Mouse (Mus musculus) heart, postnatal 36 days (tissue): ENCODE data around the gene Prrt1. TPM values are rescaled to one million over a fixed set of nuclear protein-coding genes. Genes with fewer than 3 reads are reported as not detected.

ENCODE experiments used
- DNase-seq, 2 experiments: peaks; one replicate each; pipeline ENCODE4 v3.0.0; 2021 to 2022
- intact Hi-C: fragments of 180-260 bp; cut with DNase I; formaldehyde crosslinking; loops from one replicate; pipeline ENCODE4 v1.15.1; 2025
- total RNA-seq, 2 experiments: library from RNA; stranded (reverse); gene quantifications; 2 replicates each; pipeline ENCODE4 v1.2.3; 2021

Prrt1 gene
- total RNA-seq, 2 experiments from 2014 or later, result 1.4 to 1.7 TPM

DNA sequence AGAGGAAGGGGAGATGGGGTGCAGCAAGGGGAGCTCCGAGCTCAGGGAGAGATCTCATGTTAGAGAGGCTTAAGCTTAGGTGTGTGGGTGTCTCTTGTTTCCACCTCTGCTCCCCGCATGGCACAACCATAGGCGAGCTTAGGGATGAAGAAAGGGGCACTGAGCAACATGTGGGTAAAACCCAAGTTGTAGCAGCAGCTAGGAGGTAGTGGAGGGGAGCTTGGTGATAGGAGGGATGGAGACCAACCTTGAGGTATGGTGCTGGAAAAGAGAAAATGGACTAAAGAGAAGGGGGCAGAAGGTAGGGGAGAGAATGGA, 30.5 kb downstream of the Prrt1 start:
- intact Hi-C loops, result loop anchor here (5.0 kb wide), 1 partner anchor 177 kb away; the partner anchor contains the start of genes Dxo and Stk19
- no peak for DNase-seq

DNA sequence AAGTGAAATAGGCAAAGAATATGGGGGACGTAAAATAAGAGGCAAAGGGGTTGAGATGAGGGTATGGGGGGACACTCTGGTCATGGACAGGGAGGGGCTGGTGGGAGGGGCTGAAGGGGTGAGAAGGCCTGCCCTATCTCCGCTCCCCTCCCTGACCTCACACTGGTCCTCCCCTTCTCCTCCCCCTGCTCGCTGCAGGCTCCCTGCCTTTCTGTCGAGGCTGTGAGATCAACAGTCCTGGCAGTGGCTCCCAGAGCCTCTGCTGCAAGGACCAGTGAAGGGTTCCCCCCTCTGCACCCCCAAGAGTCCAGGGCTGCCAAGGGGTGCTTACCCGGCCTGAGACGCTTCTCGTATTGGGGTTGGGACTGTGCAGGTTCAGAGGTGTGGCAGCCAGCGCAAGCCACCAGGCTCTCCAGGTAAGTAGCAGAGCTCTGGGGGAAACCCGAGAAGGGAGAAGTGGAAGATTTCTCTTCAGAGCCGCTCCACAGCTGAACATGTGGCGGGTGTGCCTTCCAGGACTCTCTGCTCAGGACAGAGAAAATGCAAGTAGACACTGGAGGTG, 31.0 kb downstream of the Prrt1 start:
- intact Hi-C loops, result no loop called here

DNA sequence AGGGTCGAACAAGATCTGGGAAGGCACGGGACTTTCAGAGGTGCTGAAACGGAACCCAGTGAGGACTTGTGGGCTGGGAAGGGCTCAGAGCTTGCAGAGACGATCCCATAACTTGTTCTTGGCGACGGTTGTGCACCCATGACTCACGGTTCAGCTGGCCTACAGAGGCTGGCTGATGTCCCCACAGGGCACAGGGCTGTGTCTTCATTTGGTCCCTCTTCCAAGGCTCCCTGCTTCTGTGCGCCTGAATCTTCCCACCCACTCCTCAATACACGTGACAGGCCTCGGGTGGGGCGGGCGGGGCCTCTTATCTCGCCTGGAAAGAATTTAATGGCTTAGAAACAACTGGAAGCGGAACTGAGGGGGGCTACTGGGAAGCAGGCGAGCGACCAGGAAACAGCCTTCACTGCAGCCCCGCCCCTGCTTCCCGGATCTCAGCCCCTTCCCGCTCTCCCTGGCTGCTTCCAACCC, 31.8 kb downstream of the Prrt1 start:
- peak; percentile 68 to 75 for DNase-seq
- intact Hi-C loops, result no loop called here

More for the DNA sequence above, 31.0 kb downstream of the Prrt1 start:
- DNase-seq, result peak in 1 of 2 experiments; percentile 53

GRCm38 (mm10) chr17:34662468-34662867, 33.1 kb downstream of the Prrt1 start:
- intact Hi-C loops, result no loop called here
- DNase-seq, result no peak

DNA sequence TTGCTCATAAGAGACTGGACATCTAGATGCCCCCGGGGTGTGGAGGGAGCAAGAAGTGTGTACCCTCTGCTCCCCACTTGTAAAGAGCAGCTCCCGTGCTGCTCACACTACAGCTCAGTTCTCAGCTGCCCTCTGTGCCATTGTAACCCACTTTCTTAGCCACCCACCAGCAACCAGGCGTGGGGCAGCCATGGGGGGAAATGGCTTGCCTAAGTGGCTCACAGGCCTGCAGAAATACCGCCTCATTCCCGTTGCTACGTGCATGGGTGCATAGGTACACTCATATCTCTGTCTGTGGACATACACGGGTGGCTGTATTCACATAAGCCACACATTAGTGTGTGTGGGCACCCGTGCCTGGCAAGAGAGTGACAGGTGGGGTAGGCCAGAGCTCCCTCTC, 33.6 kb downstream of the Prrt1 start:
- no peak for DNase-seq
- intact Hi-C loops, result no loop called here

DNA sequence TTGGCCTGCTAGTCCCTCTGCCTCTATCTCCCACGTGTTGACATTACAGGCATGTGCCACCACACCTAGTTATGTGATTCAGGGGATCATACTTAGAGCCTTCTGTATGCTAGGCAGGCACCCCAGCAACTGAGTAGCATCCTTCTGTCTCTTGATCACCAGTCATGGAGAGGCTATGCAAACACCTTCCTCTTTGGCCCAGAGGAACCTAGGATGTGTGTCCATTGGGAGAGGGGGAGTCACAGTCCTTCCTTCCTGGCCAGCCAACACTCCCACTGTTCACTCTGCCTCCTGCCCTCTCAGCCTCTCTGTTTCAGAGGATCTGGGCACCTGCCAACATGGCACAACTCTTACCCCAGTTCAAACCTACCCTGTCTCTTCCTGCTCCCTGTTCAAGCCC, 34.2 kb downstream of the Prrt1 start:
- no peak for DNase-seq
- intact Hi-C loops, result no loop called here

- no peak for DNase-seq
- intact Hi-C loops, result no loop called here
Measured at GRCm38 (mm10) chr17:34664472-34664871, 35.1 kb downstream of the Prrt1 start.

DNA sequence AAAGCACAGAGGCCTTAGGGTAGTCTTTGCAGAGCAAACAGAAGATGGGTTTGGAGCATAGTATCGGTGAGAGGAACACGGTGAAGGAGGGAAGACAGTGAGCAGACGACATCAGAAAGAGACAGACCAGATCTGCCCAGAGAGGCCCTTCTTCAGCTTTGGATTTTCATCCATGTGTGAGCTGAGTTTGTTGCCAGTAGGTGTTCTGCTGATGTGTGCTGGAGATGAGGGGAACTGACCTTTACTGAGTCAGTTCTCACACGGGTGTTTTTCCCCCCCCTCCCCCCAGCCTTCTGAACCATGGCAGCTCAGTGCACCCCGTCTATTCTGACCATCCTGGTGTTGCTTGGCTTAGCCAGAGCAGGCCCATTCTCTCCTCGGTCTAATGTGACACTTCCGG, 40.9 kb downstream of the Prrt1 start, which contains the start of gene Tnxb:
Tnxb (plus strand) TSS at position 301 of the 400 bp plus-strand sequence.
- no peak for DNase-seq
- intact Hi-C loops, result no loop called here

DNA sequence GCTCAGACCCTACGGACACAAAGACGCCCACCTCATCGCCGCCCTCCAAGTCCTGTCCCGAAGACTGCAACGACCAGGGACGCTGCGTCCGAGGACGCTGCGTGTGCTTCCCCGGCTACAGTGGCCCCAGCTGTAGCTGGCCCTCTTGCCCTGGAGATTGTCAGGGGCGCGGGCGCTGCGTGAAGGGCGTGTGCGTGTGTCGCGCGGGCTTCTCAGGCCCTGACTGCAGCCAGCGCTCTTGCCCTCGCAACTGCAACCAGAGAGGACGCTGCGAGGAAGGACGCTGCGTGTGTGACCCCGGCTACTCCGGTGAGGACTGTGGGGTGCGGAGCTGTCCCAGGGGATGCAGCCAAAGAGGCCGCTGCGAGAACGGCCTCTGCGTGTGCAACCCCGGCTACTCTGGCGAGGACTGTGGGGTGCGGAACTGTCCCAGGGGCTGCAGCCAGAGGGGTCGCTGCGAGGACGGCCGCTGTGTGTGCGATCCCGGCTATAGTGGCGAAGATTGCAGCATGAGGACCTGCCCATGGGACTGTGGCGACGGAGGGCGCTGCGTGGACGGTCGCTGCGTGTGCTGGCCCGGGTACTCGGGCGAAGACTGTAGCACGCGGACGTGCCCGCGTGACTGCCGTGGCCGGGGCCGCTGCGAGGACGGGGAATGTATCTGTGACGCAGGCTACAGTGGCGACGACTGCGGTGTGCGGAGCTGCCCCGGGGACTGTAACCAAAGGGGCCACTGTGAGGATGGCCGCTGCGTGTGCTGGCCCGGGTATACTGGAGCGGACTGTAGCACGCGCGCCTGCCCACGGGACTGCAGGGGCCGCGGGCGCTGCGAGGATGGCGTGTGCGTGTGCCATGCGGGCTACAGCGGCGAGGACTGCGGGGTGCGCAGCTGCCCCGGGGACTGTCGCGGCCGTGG, 42.1 kb downstream of the Prrt1 start:
- DNase-seq, result no peak
- intact Hi-C loops, result no loop called here

- intact Hi-C loops, result no loop called here
Measured at GRCm38 (mm10) chr17:34672246-34672792, 43.0 kb downstream of the Prrt1 start.

DNA sequence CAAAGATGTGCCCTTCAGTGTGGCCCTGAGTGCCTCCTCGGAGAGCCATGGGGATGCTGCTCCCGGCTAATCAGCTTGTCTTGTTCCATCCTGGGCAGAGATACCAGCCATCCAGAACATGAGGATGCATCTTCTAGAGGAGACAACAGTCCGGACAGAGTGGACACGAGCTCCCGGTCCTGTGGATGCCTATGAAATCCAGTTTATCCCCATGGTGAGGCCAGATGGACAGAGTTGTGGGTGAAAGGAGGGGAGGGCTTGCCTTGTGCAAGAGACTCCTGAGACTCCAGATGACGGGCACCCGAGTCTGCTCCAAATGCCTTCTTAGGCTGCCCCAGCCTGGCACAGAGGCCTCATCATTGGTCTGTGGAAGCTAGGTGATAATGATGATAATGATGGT, 43.8 kb downstream of the Prrt1 start:
- intact Hi-C loops, result no loop called here
- no peak for DNase-seq

More at GRCm38 (mm10) chr17:34672246-34672792, 43.0 kb downstream of the Prrt1 start:
- no peak for DNase-seq

- intact Hi-C loops, result no loop called here
Measured at GRCm38 (mm10) chr17:34674524-34675204, 45.3 kb downstream of the Prrt1 start.

DNA sequence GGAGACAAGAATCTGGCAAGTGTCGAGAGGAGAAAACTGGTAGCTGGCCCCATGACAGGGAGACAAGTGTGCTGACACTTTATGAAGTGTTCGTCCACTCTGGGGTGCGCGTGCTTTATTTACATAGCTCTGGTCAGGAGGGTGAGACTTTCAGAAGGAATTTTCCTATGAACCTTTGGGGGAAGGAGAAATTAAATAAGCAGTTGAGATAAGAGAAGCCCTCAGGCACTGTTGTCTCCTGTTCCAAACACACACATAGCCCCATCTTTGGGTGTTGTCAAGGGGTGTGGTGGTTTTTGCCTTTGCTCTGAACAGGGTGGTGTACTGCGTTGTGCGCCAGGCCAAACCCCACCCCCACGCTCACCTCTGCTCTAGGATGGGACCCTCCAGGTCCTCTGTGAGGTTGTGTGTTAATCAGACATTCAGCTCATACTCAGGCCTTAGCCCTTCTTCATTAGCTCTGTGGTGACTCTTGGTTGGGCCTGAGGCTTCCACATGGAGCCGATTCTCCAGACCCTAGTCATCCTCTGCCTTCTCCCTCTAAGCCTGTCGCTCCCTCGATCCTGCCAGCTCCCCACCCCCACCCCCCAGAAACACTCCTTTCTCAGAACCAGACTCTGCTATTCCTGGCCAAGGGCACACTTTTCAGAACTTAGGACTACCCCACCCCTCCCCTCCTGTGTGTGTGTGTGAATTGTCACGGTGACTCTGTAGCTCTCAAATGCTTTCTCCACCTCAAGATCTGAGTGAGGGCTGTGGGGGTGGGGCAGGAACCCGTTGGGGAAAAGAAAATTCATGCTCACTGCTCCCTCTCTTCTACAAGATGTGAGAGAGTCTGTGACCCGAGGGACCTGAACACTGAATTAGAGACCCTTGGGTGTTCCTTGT, 46.1 kb downstream of the Prrt1 start:
- intact Hi-C loops, result no loop called here
- no peak for DNase-seq

More at GRCm38 (mm10) chr17:34674524-34675204, 45.3 kb downstream of the Prrt1 start:
- DNase-seq, result no peak

GRCm38 (mm10) chr17:34676093-34676460, 46.7 kb downstream of the Prrt1 start:
- DNase-seq, result no peak
- intact Hi-C loops, result no loop called here

GRCm38 (mm10) chr17:34676671-34677070, 47.3 kb downstream of the Prrt1 start:
- intact Hi-C loops, result no loop called here
- DNase-seq, result no peak

- intact Hi-C loops, result no loop called here
- no peak for DNase-seq
Measured at GRCm38 (mm10) chr17:34680191-34680590, 50.9 kb downstream of the Prrt1 start.

DNA sequence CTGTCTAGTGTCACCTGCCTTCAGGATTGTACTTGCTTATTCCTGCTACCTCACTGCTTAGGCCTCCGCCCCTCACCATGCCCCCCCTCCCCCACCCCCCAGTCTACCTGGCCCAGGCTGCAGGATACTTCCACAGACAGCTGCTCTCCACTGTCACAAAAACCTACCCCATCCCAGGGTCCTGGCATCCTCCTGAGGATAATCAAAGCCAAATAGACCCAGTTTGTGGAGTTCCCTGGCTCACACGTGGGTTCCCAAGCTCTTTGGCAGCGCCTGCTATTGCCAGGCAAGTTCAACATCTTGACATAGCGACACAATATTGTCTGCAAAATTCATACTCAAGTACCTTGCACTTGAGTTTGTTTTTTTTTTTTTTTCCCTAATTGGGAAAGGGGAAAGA, 51.3 kb downstream of the Prrt1 start:
- DNase-seq, result no peak
- intact Hi-C loops, result loop anchor here (1.0 kb wide), 1 partner anchor 25 kb away; no protein-coding TSS in a partner anchor

GRCm38 (mm10) chr17:34681132-34681571, 51.8 kb downstream of the Prrt1 start:
- intact Hi-C loops, result loop anchor here (1.0 kb wide), 1 partner anchor 26 kb away; no protein-coding TSS in a partner anchor

GRCm38 (mm10) chr17:34681881-34682536, 52.7 kb downstream of the Prrt1 start:
- DNase-seq, result peak in 1 of 2 experiments; percentile 40
- intact Hi-C loops, result loop anchor here (1.0 kb wide), 1 partner anchor 27 kb away; no protein-coding TSS in a partner anchor

More at GRCm38 (mm10) chr17:34681132-34681571, 51.8 kb downstream of the Prrt1 start:
- peak in 1 of 2 experiments; percentile 60 for DNase-seq
